Mouse (Mus musculus) neural tube, embryonic 11.5 days (tissue): ENCODE measurements at regions not wholly inside any gene's neighbourhood (a gene's known extent, or its start where the extent isn't known, plus 50 kb on each side); places are given as distances from the start of the nearest gene placed in this dataset.
"Not testable (repeated sequence)": the region's sequence is repeated elsewhere in the genome, so short reads cannot be mapped to it uniquely, and the experiment has no call there.

Experiments used
- ATAC-seq: fragments of 200-750 bp; cut with Nextera tagmentation; 2 replicates; pipeline ENCODE4 v1.8.0; 2017; ENCODE audit warnings: moderate number of reproducible peaks, mild to moderate bottlenecking, moderate TSS enrichment, moderate library complexity; ENCODE audit not compliant: insufficient read depth, low FRiP score, low TSS enrichment
- DNase-seq: peaks from one replicate; pipeline ENCODE4 v3.0.0-alpha.2; 2015; ENCODE audit warnings: low spot score
- H3K27ac ChIP-seq: fragments of 300-500 bp; sonication (generic); 2 replicates; pipeline ENCODE4 v1.5.1; 2014; ENCODE audit warnings: low read depth, mild to moderate bottlenecking, low read length
- H3K27me3 ChIP-seq: fragments of 300-500 bp; sonication (generic); 2 replicates; pipeline ENCODE4 v1.6.1; 2014; ENCODE audit warnings: mild to moderate bottlenecking, low read length, mixed read lengths; ENCODE audit not compliant: control insufficient read depth, insufficient read depth
- H3K36me3 ChIP-seq: fragments of 300-500 bp; sonication (generic); 2 replicates; pipeline ENCODE4 v1.6.1; 2014; ENCODE audit warnings: mild to moderate bottlenecking, low read length, moderate library complexity, mixed read lengths; ENCODE audit not compliant: control insufficient read depth, insufficient read depth
- H3K4me1 ChIP-seq: fragments of 300-500 bp; sonication (generic); 2 replicates; pipeline ENCODE4 v1.6.1; 2014; ENCODE audit warnings: low read length, mixed read lengths; ENCODE audit not compliant: control insufficient read depth, insufficient read depth
- H3K4me2 ChIP-seq: fragments of 300-500 bp; sonication (generic); 2 replicates; pipeline ENCODE4 v1.6.1; 2014; ENCODE audit warnings: low read depth, mild to moderate bottlenecking, moderate library complexity
- H3K4me3 ChIP-seq: fragments of 300-500 bp; sonication (generic); 2 replicates; pipeline ENCODE4 v1.5.1; 2014; ENCODE audit warnings: low read depth, low read length
- H3K9ac ChIP-seq: fragments of 300-500 bp; sonication (generic); 2 replicates; pipeline ENCODE4 v1.6.1; 2014; ENCODE audit warnings: mild to moderate bottlenecking, low read length
- H3K9me3 ChIP-seq: fragments of 300-500 bp; sonication (generic); 2 replicates; pipeline ENCODE4 v1.6.1; 2016; ENCODE audit warnings: low read length; ENCODE audit not compliant: control insufficient read depth
- WGBS: fragments of 180-500 bp; shearing (Covaris S2); extraction: QIAGEN DNeasy Blood & Tissue Kit; methylation state at CpG from one replicate; pipeline ENCODE4 v1.1.7; 2014; 5-methylcytosine and 5-hydroxymethylcytosine counted together

DNA sequence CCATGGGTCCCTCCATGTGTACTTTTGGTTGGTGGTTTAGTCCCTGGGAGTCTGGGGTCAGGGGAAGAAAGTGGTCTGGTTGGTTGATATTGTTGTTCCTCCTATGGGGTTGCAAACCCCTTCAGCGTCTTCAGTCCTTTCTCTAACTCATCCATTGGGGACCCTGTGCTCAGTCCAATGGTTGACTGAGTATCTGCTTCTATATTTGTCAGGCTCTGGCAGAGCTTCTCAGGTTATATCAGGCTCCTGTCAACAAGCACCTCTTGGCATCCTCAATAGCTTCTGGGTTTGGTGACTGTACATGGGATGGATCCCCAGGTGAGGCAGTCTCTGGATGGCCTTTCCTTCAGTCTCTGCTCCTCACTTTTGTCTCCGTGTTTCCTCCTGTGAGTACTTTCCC is 170.4 kb upstream of the Ift57 start:
- not testable (repeated sequence) for H3K27me3 ChIP-seq, H3K9ac ChIP-seq, H3K27ac ChIP-seq, H3K4me2 ChIP-seq, H3K36me3 ChIP-seq, H3K4me3 ChIP-seq, ATAC-seq, DNase-seq, H3K4me1 ChIP-seq, H3K9me3 ChIP-seq
- 83% methylated on average over 2 of the region's 2 CpGs for WGBS

DNA sequence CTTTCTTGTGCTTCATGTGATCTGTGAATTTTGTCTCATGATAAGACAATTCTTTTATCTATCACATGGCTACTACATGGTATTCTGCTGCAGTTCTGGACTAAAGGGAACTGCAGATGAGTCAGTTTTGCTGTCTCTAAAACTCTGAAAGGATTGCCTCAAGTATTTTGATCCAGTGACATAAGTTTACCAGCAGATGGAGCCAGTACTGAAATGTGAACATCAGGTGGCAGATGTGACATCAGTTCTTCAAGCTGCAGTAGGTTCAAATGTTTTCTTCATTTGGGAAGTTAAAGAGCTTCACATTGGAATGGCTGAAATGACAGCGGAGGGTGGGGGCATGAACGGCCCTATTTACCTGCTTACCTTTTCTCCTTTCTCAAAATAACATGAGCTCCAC is 170.0 kb upstream of the Ift57 start:
- ATAC-seq: no peak
- WGBS: 61% methylated on average over 2 of the region's 2 CpGs

GRCm38 (mm10) chr16:49530051-49530450 is 169.0 kb upstream of the Ift57 start:
- Histone ChIP-seq H3K27me3 (no peaks in the 10 kb centered on the region), H3K4me3 (no peak overlapping the region), H3K36me3 (no peaks in the 10 kb centered on the region), H3K27ac (no peak overlapping the region), H3K9ac (no peak overlapping the region), H3K4me2 (no peak overlapping the region), H3K9me3 (no peaks in the 10 kb centered on the region), H3K4me1 (no peaks in the 10 kb centered on the region)
- 92% methylated on average over 5 of the region's 5 CpGs for WGBS
- DNase-seq (no peak), ATAC-seq (no peak)

More for the DNA sequence above, 170.0 kb upstream of the Ift57 start:
- no peak overlapping the region for H3K4me3 ChIP-seq
- no peaks in the 10 kb centered on the region for H3K9me3 ChIP-seq
- H3K9ac ChIP-seq: no peak overlapping the region
- DNase-seq: no peak
- no peak overlapping the region for H3K27ac ChIP-seq
- no peaks in the 10 kb centered on the region for H3K4me1 ChIP-seq
- H3K4me2 ChIP-seq: no peak overlapping the region
- no peaks in the 10 kb centered on the region for H3K27me3 ChIP-seq
- H3K36me3 ChIP-seq: no peaks in the 10 kb centered on the region

- Histone ChIP-seq H3K9ac (no peak overlapping the region), H3K36me3 (no peaks in the 10 kb centered on the region), H3K4me3 (no peak overlapping the region), H3K4me2 (no peak overlapping the region), H3K27me3 (no peaks in the 10 kb centered on the region), H3K27ac (no peak overlapping the region), H3K4me1 (no peaks in the 10 kb centered on the region), H3K9me3 (no peaks in the 10 kb centered on the region)
- 76% methylated on average over 7 of the region's 7 CpGs for WGBS
- DNase-seq: peak; percentile 18
- peak; percentile 53; the same call in 1 of the 2 replicates for ATAC-seq
Observed at GRCm38 (mm10) chr16:49532071-49532686, 166.9 kb upstream of the Ift57 start.

DNA sequence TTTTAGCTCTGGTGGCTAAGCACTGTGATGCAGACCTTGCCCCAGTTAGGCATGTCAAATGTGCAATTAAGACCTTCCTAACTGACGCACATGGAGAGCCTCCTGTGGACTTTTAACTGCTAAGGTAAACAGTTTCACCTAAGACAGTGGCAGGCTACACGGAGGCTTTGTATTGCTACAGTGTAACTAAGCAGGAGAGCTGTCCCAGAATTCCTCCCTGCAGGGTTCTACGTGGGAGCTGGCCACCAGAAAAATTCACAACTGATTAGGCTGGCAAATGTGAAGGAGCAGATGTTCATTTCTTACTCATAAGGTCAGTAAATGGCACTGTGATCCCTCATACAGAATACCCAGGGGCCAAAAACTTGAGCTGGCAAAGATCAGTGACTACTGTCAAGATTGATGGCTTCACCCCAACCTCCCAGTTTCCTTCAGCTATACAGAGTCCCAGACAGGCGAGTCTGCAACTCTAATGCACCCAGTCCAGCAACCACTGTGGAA is 165.5 kb upstream of the Ift57 start:
- 52% methylated on average over 4 of the region's 4 CpGs for WGBS
- Histone ChIP-seq H3K36me3 (no peaks in the 10 kb centered on the region), H3K9me3 (no peaks in the 10 kb centered on the region), H3K4me3 (no peak overlapping the region), H3K27ac (no peak overlapping the region), H3K4me2 (no peak overlapping the region), H3K27me3 (no peaks in the 10 kb centered on the region), H3K4me1 (no peaks in the 10 kb centered on the region), H3K9ac (no peak overlapping the region)
- ATAC-seq: no peak
- no peak for DNase-seq

DNA sequence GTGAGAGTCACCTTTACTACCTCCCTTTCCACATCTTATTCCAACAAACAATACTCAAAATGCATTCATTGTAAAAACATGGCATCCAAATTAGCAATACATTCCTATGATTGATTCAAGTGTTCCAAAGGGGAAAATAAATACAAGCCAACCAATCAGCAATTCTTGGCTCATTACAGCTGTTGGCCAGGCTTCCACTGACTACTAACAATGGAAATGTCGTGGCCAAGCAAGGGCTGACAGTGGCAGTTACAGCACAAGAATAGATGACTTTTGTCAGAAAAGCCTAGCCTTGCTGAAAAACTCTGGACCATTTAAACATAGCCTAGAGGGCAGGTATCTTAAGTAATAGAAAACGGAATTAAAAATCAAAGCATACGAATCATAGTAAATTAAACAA is 148.8 kb upstream of the Ift57 start:
- ATAC-seq: no peak
- Histone ChIP-seq H3K36me3 (no peaks in the 10 kb centered on the region), H3K4me3 (no peak overlapping the region), H3K27me3 (no peaks in the 10 kb centered on the region), H3K9ac (no peak overlapping the region), H3K9me3 (no peaks in the 10 kb centered on the region), H3K27ac (no peak overlapping the region), H3K4me1 (no peaks in the 10 kb centered on the region), H3K4me2 (no peak overlapping the region)
- WGBS: 80% methylated on average over 3 of the region's 3 CpGs
- no peak for DNase-seq

DNA sequence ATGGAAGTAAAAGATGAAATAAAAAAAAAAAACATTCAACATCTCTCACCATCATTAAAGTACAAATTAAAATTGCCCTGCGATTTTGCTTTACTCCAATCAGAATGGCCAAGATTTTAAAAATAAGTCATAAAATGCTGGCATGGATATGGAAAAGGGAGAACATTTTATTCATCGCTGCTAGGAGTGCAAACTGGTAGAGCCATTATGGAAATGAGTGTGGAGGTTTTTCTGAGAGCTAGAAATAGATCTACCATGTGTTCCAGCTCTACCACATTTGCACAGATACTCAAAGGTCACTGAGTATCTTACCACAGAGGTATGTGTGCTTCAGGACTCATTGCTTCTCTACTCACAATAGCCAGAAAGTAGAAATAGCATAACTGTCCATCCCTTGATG is 129.0 kb upstream of the Ift57 start:
- H3K9ac ChIP-seq: no peak overlapping the region
- no peak overlapping the region for H3K27ac ChIP-seq
- H3K27me3 ChIP-seq: no peaks in the 10 kb centered on the region
- 91% methylated on average over 2 of the region's 2 CpGs for WGBS
- no peak overlapping the region for H3K4me2 ChIP-seq
- no peak overlapping the region for H3K4me3 ChIP-seq
- no peaks in the 10 kb centered on the region for H3K4me1 ChIP-seq
- no peak for ATAC-seq
- no peaks in the 10 kb centered on the region for H3K9me3 ChIP-seq
- no peak for DNase-seq
- no peaks in the 10 kb centered on the region for H3K36me3 ChIP-seq

- ATAC-seq: no peak
- Histone ChIP-seq H3K9me3 (no peaks in the 10 kb centered on the region), H3K36me3 (no peaks in the 10 kb centered on the region), H3K4me1 (no peaks in the 10 kb centered on the region), H3K4me2 (no peak overlapping the region), H3K9ac (no peak overlapping the region), H3K27ac (no peak overlapping the region), H3K27me3 (no peaks in the 10 kb centered on the region), H3K4me3 (no peak overlapping the region)
- DNase-seq: no peak
- 66% methylated on average over 12 of the region's 12 CpGs for WGBS
Observed at GRCm38 (mm10) chr16:49572485-49573170, 126.4 kb upstream of the Ift57 start.

- 67% methylated on average over 3 of the region's 3 CpGs for WGBS
- no peak overlapping the region for H3K27ac ChIP-seq
- H3K36me3 ChIP-seq: no peaks in the 10 kb centered on the region
- DNase-seq: no peak
- no peaks in the 10 kb centered on the region for H3K27me3 ChIP-seq
- no peak overlapping the region for H3K4me3 ChIP-seq
- H3K4me1 ChIP-seq: no peaks in the 10 kb centered on the region
- H3K9ac ChIP-seq: no peak overlapping the region
- H3K4me2 ChIP-seq: no peak overlapping the region
- no peaks in the 10 kb centered on the region for H3K9me3 ChIP-seq
- no peak; the same call in 1 of the 2 replicates for ATAC-seq
Observed at GRCm38 (mm10) chr16:49573171-49573517, 125.9 kb upstream of the Ift57 start.
